In genomic region chr13:17975891-17976290, GRCm38 (mm10) we compare ENCODE assay signal across 11 mouse cellular contexts. TPM values are rescaled to one million over a fixed set of nuclear protein-coding genes. Genes with fewer than 3 reads are reported as not detected.
DNase-seq lines count a peak whose midpoint lies in the region; ATAC-seq and TF ChIP-seq lines count a peak whose summit lies in the region.
"Had no signal": no experiment of that assay in that cellular context is flagged by ENCODE, and none has a peak within 500 bp of the region (broad histone marks: within the 10 kb centered on the region; RNA-seq: fewer than 3 reads in every experiment).

No protein-coding gene starts in this region.

- H3K27me3 ChIP-seq in intestine, embryonic 15.5 days (replicated peaks), result no peaks in the 10 kb centered on the region
- H3K27me3 ChIP-seq in intestine, postnatal 0 days (replicated peaks; ENCODE audit: control insufficient read depth, insufficient read depth, low read length), result no peaks in the 10 kb centered on the region
- H3K27me3 ChIP-seq in forebrain, postnatal 0 days (ENCODE audit: insufficient read depth, low read length), result no peaks in the 10 kb centered on the region
- H3K27me3 ChIP-seq: lung, embryonic 15.5 days had no signal

- no peaks in the 10 kb centered on the region for H3K79me2 ChIP-seq in macrophage (ENCODE audit: inconsistent target)

- WGBS in intestine, embryonic 15.5 days, result 35% methylated on average over 2 of the region's 2 CpGs
- WGBS in intestine, postnatal 0 days, result 41% methylated on average over 2 of the region's 2 CpGs
- WGBS in macrophage (ENCODE audit: missing documents), result 0% methylated on average over 2 of the region's 2 CpGs
- 54% methylated on average over 2 of the region's 2 CpGs for WGBS in forebrain, postnatal 0 days

- no peak overlapping the region for H3K4me2 ChIP-seq in intestine, embryonic 15.5 days (replicated peaks)
- no peak overlapping the region for H3K4me2 ChIP-seq in intestine, postnatal 0 days (replicated peaks; ENCODE audit: low read depth)
- no peak overlapping the region for H3K4me2 ChIP-seq in forebrain, postnatal 0 days (ENCODE audit: low read depth)
- H3K4me2 ChIP-seq: lung, embryonic 15.5 days had no signal

- no peaks in the 10 kb centered on the region for H3K4me1 ChIP-seq in intestine, embryonic 15.5 days (replicated peaks)
- no peaks in the 10 kb centered on the region for H3K4me1 ChIP-seq in intestine, postnatal 0 days (replicated peaks; ENCODE audit: control insufficient read depth, insufficient read depth, low read length)
- no peaks in the 10 kb centered on the region for H3K4me1 ChIP-seq in forebrain, postnatal 0 days (ENCODE audit: insufficient read depth)
- H3K4me1 ChIP-seq: lung, embryonic 15.5 days had no signal

- no peak overlapping the region for H3K4me3 ChIP-seq in intestine, embryonic 15.5 days (replicated peaks)
- H3K4me3 ChIP-seq in intestine, postnatal 0 days (ENCODE audit: low read depth, low read length), result no peak overlapping the region
- H3K4me3 ChIP-seq in macrophage (ENCODE audit: inconsistent target), result 0 out of 2 replicates have a peak overlapping the region, but pooled peaks have one; percentile 3
- H3K4me3 ChIP-seq in forebrain, postnatal 0 days (ENCODE audit: low read depth, low read length), result no peak overlapping the region
- H3K4me3 ChIP-seq: erythroblast, embryonic 14.5 days; lung, embryonic 15.5 days had no signal

- DNase-seq in 416B (ENCODE audit: low read depth), result peak; percentile 97
- DNase-seq in cerebellum, adult 11-12 months, result no peak
- DNase-seq in thymus, adult 18-20 months, result no peak
- no peak for DNase-seq in forebrain, postnatal 0 days
- DNase-seq: kidney, adult 11 months had no signal

- TF ChIP-seq CTCF in intestine, postnatal 0 days (IDR thresholded peaks at IDR 0.05; ENCODE audit: low read depth), result no peak
- TF ChIP-seq CTCF in forebrain, postnatal 0 days (IDR thresholded peaks at IDR 0.05; ENCODE audit: low read depth), result no peak

- ATAC-seq in intestine, embryonic 15.5 days, result peak; percentile 69; the same call in 1 of the 2 replicates
- no peak for ATAC-seq in intestine, postnatal 0 days
- ATAC-seq in activated CD4-positive, CD25-positive, alpha-beta regulatory T cell, adult 4 months, result peak; percentile 99
- no peak for ATAC-seq in forebrain, postnatal 0 days

- H3K9me3 ChIP-seq in intestine, embryonic 15.5 days, result no peaks in the 10 kb centered on the region
- H3K9me3 ChIP-seq in intestine, postnatal 0 days (ENCODE audit: control insufficient read depth), result no peaks in the 10 kb centered on the region
- no peaks in the 10 kb centered on the region for H3K9me3 ChIP-seq in forebrain, postnatal 0 days (ENCODE audit: low read length)
- H3K9me3 ChIP-seq: lung, embryonic 15.5 days had no signal

- H3K9ac ChIP-seq in intestine, embryonic 15.5 days, result no peak overlapping the region
- no peak overlapping the region for H3K9ac ChIP-seq in intestine, postnatal 0 days (ENCODE audit: low read depth, low read length)
- no peak overlapping the region for H3K9ac ChIP-seq in forebrain, postnatal 0 days
- H3K9ac ChIP-seq: lung, embryonic 15.5 days had no signal

- no peaks in the 10 kb centered on the region for H3K36me3 ChIP-seq in intestine, embryonic 15.5 days
- no peaks in the 10 kb centered on the region for H3K36me3 ChIP-seq in intestine, postnatal 0 days (ENCODE audit: control insufficient read depth, insufficient read depth)
- no peaks in the 10 kb centered on the region for H3K36me3 ChIP-seq in macrophage (ENCODE audit: inconsistent target)
- no peaks in the 10 kb centered on the region for H3K36me3 ChIP-seq in forebrain, postnatal 0 days (ENCODE audit: insufficient read depth)
- H3K36me3 ChIP-seq: lung, embryonic 15.5 days had no signal

- no peak overlapping the region for H3K27ac ChIP-seq in intestine, embryonic 15.5 days
- no peak overlapping the region for H3K27ac ChIP-seq in intestine, postnatal 0 days (ENCODE audit: low read depth, low read length)
- peak overlapping the region; percentile 72 for H3K27ac ChIP-seq in macrophage
- no peak overlapping the region for H3K27ac ChIP-seq in forebrain, postnatal 0 days (ENCODE audit: low read depth, low read length)
- H3K27ac ChIP-seq: lung, embryonic 15.5 days had no signal

RNA-seq across cellular contexts. Expression of gene Yae1d1, which starts 17.3 kb away (rescaled TPM):
- polyA plus RNA-seq in intestine, embryonic 15.5 days (2015; fragmentation: Nextera tagmentation; extraction: Ambion mirVana), result 68.6 and 73.7 TPM in 2 replicates
- polyA plus RNA-seq in intestine, postnatal 0 days (2015; fragmentation: Nextera tagmentation; extraction: Ambion mirVana), result 36.6 and 37.2 TPM in 2 replicates
- 10 to 100 TPM; 13.1 to 17.5 TPM for polyA plus RNA-seq in activated CD4-positive, CD25-positive, alpha-beta regulatory T cell, adult 4 months (2017; shearing (Covaris generic))
- 10 to 100 TPM in 17 of 26 experiments, 1 to 10 TPM in 9; 5.3 to 38.7 (median 11.8) TPM for total RNA-seq in macrophage (2018; cell fraction: chromatin; rRNA removed)
- total RNA-seq in macrophage (2018; cell fraction: cytosol; rRNA removed), result 10 to 100 TPM in 23 of 26 experiments, 1 to 10 TPM in 3; 6.4 to 16.7 (median 14.1) TPM
- total RNA-seq in macrophage (2018; cell fraction: nucleus; rRNA removed), result 10 to 100 TPM in 16 of 26 experiments, 1 to 10 TPM in 10; 5.4 to 35.8 (median 11.0) TPM
- 11.1 to 26.5 TPM (median 20.0 TPM) in 3 replicates for polyA plus RNA-seq in macrophage (2018)
- total RNA-seq in forebrain, postnatal 0 days (2014; rRNA removed), result 18.6 and 33.4 TPM in 2 replicates
- 63.6 and 68.9 TPM in 2 replicates for polyA plus RNA-seq in forebrain, postnatal 0 days (2015; fragmentation: Nextera tagmentation; extraction: Ambion mirVana)

RNA-seq across cellular contexts. Expression of gene Rala, which starts 31.9 kb away (rescaled TPM):
- 96.8 and 108 TPM in 2 replicates for polyA plus RNA-seq in intestine, embryonic 15.5 days (2015; fragmentation: Nextera tagmentation; extraction: Ambion mirVana)
- polyA plus RNA-seq in intestine, postnatal 0 days (2015; fragmentation: Nextera tagmentation; extraction: Ambion mirVana), result 107 and 110 TPM in 2 replicates
- 1 to 10 TPM; 3.7 to 5.1 TPM for polyA plus RNA-seq in activated CD4-positive, CD25-positive, alpha-beta regulatory T cell, adult 4 months (2017; shearing (Covaris generic))
- 10 to 100 TPM in 25 of 26 experiments, 1 to 10 TPM in 1; 7.9 to 33.8 (median 17.9) TPM for total RNA-seq in macrophage (2018; cell fraction: chromatin; rRNA removed)
- total RNA-seq in macrophage (2018; cell fraction: cytosol; rRNA removed), result 10 to 100 TPM; 40.1 to 64.5 (median 50.7) TPM
- 10 to 100 TPM; 13.9 to 44.4 (median 28.6) TPM for total RNA-seq in macrophage (2018; cell fraction: nucleus; rRNA removed)
- polyA plus RNA-seq in macrophage (2018), result 36.3 to 69.1 TPM (median 40.8 TPM) in 3 replicates
- total RNA-seq in forebrain, postnatal 0 days (2014; rRNA removed), result 98.2 and 107 TPM in 2 replicates
- 246 and 254 TPM in 2 replicates for polyA plus RNA-seq in forebrain, postnatal 0 days (2015; fragmentation: Nextera tagmentation; extraction: Ambion mirVana)

Comparison
In these comparisons a context has a peak if more than half of its experiments do, and no peak if none do; other contexts are left out.
1. ATAC-seq: peak in intestine, embryonic 15.5 days (single experiment) and activated CD4-positive, CD25-positive, alpha-beta regulatory T cell, adult 4 months (single experiment); none in intestine, postnatal 0 days (single experiment) and forebrain, postnatal 0 days (single experiment).